Mouse (Mus musculus) neural tube, embryonic 12.5 days (tissue): ENCODE measurements at regions not wholly inside any gene's neighbourhood (a gene's known extent, or its start where the extent isn't known, plus 50 kb on each side); places are given as distances from the start of the nearest gene placed in this dataset.

Source experiments
- ATAC-seq: fragments of 200-750 bp; cut with Nextera tagmentation; 2 replicates; pipeline ENCODE4 v1.8.0; 2017; ENCODE audit warnings: low read depth, mild to moderate bottlenecking, moderate TSS enrichment, moderate library complexity; ENCODE audit not compliant: low FRiP score
- H3K27ac ChIP-seq: fragments of 300-500 bp; sonication (generic); 2 replicates; pipeline ENCODE4 v1.5.1; 2016
- H3K27me3 ChIP-seq: fragments of 300-500 bp; sonication (generic); replicated peaks from 2 replicates; pipeline ENCODE4 v1.6.1; 2016; ENCODE audit warnings: mild to moderate bottlenecking
- H3K36me3 ChIP-seq: fragments of 300-500 bp; sonication (generic); 2 replicates; pipeline ENCODE4 v1.6.1; 2016; ENCODE audit warnings: mild to moderate bottlenecking
- H3K4me1 ChIP-seq: fragments of 300-500 bp; sonication (generic); 2 replicates; pipeline ENCODE4 v1.6.1; 2016
- H3K4me2 ChIP-seq: fragments of 300-500 bp; sonication (generic); replicated peaks from 2 replicates; pipeline ENCODE4 v1.6.1; 2016; ENCODE audit warnings: mild to moderate bottlenecking
- H3K4me3 ChIP-seq: fragments of 300-500 bp; sonication (generic); 2 replicates; pipeline ENCODE4 v1.5.1; 2016
- H3K9ac ChIP-seq: fragments of 300-500 bp; sonication (generic); 2 replicates; pipeline ENCODE4 v1.6.1; 2016; ENCODE audit warnings: mild to moderate bottlenecking
- H3K9me3 ChIP-seq: fragments of 300-500 bp; sonication (generic); 2 replicates; pipeline ENCODE4 v1.6.1; 2016; ENCODE audit warnings: mild to moderate bottlenecking
- WGBS: fragments of 180-500 bp; shearing (Covaris S2); methylation state at CpG from one replicate; pipeline ENCODE4 v1.1.7; 2016; 5-methylcytosine and 5-hydroxymethylcytosine counted together

DNA sequence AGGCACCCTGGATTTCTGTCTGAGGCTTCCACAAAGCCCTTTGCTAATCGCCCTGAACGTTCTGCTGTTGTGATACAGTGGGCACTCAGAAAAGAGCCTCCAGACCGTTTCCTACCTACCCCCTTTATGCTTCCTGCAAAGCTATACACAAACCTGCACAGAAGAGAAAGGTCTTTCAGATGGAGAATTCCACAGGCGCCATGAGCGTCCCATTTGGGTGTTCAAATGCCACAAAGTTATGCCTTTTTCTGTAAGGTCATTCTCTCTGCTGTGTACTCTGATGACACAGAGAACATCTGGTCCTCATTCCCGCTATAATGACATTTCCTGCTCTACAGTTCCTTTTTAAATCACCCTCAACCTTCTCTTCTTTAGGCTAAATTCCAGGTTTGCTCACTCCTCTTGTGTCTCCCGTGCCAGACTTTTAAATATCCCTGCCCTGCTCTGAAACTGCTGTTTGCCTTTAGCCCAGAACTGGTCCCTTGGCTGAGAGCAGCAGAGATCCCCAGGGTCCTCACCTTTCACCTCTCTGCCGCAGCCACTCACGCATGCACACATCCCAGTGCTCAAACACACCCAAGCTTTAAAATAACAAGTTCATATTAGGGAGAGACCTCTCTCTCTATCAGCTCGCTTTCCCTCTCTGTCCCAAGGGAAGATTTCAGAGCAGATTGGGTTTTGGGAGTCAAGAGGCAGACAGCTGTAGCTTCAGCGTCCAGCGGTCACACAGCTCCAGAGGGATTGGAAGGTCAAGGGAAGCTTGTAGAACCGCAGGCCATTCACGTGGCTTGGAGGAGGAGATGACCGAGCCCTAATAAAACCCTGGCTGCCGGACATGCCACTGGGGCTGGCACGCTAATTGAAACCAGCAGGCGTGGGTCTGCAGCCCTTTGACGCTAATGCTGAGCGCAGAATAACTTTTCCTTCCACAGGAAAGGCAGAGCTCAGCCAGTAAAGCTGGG lies 543.9 kb downstream of the Gja1 start:
- H3K4me2 ChIP-seq, result 0 out of 2 replicates have a peak overlapping the region, but pooled peaks have one; percentile 24
- no peak overlapping the region for H3K27ac ChIP-seq
- peaks cover 7% of the 10 kb centered on the region; the same call in 1 of the 2 replicates for H3K4me1 ChIP-seq
- no peak for ATAC-seq
- H3K36me3 ChIP-seq, result no peaks in the 10 kb centered on the region
- H3K9me3 ChIP-seq, result no peaks in the 10 kb centered on the region
- WGBS, result 43% methylated on average over 20 of the region's 20 CpGs
- no peak overlapping the region for H3K9ac ChIP-seq
- no peak overlapping the region for H3K4me3 ChIP-seq
- no peaks in the 10 kb centered on the region for H3K27me3 ChIP-seq

DNA sequence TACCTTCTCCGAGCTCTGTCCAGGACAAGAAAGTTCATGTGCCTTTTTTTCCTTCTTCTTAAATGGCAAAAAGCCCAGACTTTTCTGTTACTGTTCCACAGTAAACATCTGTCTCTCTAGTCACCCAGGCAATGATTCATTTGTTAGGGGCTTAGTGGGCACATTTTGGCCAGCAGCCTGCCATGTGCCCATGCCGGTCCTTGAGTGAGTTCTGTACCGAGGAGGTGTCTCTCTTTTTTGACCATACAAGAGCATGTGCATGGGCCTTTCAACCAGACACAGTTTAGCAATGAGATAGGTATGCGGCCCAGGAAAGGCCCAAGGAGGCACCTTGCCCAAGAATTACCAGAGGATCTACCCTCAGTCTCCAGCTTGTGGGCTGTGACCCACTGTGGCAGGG lies 551.0 kb upstream of the Hsf2 start:
- H3K9ac ChIP-seq, result no peak overlapping the region
- no peaks in the 10 kb centered on the region for H3K27me3 ChIP-seq
- no peak overlapping the region for H3K4me3 ChIP-seq
- ATAC-seq, result no peak
- H3K4me1 ChIP-seq, result no peaks in the 10 kb centered on the region
- H3K4me2 ChIP-seq, result no peak overlapping the region
- WGBS, result 91% methylated on average over 4 of the region's 4 CpGs
- H3K36me3 ChIP-seq, result no peaks in the 10 kb centered on the region
- no peak overlapping the region for H3K27ac ChIP-seq
- H3K9me3 ChIP-seq, result no peaks in the 10 kb centered on the region

DNA sequence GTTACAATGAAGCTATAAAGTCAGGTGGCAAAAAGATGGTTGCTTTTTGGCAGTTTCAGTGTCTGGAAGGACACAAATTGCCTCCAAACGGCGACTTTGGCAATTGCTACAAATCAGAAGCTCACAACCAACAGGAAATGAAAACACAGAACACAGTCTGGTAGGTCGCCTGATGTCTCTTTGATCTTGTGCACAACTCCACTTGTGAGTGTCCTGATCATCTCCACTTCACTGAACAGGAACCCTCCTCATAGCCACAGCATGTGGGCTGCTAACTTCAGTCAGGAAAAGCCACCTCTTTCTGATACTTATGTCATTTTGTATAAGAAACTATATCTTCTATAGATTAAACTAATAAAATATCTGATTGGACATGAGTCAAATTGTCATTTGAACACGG lies 544.2 kb upstream of the Hsf2 start:
- no peak for ATAC-seq
- Histone ChIP-seq H3K27me3 (no peaks in the 10 kb centered on the region), H3K4me1 (no peaks in the 10 kb centered on the region), H3K4me2 (no peak overlapping the region), H3K27ac (no peak overlapping the region), H3K9ac (no peak overlapping the region), H3K9me3 (no peaks in the 10 kb centered on the region), H3K36me3 (no peaks in the 10 kb centered on the region), H3K4me3 (no peak overlapping the region)
- WGBS, result 54% methylated on average over 4 of the region's 4 CpGs

DNA sequence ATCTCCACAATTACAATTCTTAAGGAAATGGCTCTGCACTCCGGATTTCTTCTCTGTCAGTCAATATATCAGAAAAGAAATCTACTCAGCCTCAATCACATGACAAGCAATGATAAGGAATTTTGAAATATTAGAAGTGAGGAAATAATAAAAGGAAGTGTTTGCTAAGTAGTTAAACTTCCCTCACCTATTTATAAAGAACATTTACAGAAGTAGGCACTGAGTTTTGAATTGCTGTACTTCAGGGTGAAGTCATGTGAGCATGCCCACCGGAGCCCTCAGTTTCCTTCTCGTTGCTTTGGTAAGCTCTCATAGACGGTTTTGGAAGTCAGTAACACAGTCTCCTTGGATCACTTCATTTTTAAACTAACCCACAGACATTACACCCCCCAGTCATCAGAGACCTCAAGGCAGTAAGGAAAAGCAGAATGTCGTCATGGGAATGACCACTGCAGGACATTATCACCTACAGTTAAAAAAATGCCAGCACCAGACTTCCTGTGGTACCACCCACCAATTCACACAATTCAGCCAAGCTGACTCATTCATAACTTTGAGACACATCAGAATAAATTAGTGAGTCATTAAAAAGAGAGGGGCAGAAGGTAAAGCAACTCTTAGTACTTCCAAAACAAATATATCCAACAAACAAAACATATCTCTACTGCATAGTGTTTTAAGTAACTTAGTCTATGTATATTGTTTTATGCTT lies 541.6 kb upstream of the Hsf2 start:
- no peaks in the 10 kb centered on the region for H3K9me3 ChIP-seq
- no peak overlapping the region for H3K4me3 ChIP-seq
- no peaks in the 10 kb centered on the region for H3K4me1 ChIP-seq
- H3K9ac ChIP-seq, result no peak overlapping the region
- no peak overlapping the region for H3K4me2 ChIP-seq
- WGBS, result 82% methylated on average over 5 of the region's 5 CpGs
- ATAC-seq, result no peak
- H3K36me3 ChIP-seq, result no peaks in the 10 kb centered on the region
- H3K27ac ChIP-seq, result no peak overlapping the region
- H3K27me3 ChIP-seq, result no peaks in the 10 kb centered on the region

DNA sequence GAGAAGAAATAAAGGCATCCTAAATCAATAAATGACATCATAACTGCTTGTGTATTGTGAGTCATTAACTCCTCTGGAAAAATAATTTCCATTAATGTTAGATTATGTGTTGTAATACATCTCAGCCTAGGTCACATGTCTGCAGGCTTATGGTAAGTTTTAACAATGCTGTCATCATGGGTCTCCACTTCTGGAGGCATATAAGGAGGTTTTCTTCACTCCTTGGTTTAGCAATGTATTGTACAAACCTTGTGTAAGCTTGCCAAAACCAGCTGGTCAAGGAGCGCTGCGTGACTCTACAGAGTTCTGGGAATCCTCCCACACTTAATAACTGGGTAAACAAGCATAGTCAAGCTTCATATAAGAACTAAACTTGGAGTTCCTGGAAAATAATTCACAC lies 529.5 kb upstream of the Hsf2 start:
- Histone ChIP-seq H3K9me3 (no peaks in the 10 kb centered on the region), H3K27ac (no peak overlapping the region), H3K9ac (no peak overlapping the region), H3K27me3 (no peaks in the 10 kb centered on the region), H3K36me3 (no peaks in the 10 kb centered on the region), H3K4me3 (no peak overlapping the region), H3K4me2 (no peak overlapping the region), H3K4me1 (no peaks in the 10 kb centered on the region)
- WGBS, result 90% methylated on average over 2 of the region's 2 CpGs
- no peak for ATAC-seq

DNA sequence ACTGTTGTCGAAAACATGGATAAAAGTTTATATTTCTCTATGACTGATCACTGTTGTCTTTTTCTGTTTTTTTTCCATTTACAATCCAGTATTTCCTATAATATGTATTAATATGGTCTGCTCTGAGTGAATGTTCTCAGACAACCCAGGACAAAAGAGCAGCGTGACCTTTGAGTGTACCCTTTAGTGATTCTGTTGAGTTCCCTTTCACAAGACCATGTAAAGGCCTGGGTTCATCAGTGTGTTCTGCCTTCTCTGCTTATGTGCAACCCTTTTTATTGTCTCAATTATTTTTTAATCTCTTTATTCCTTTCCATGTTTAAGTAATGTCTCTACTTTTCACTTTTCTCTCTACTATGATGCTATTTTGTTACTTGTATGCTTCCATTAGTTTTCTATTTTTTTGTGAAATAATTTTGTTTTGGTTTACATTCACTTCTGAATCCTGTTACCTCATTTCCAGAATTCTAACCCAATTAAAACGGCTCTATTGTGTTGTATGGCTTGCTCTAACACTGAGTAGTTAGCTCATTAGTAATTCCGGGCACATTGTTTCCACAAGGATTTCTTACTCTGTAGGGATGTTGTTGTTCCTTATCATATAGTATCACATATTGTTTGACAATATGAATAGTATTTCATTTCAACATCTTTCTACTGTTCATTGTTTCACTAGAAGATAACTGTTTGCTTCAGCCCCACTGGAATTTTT lies 523.9 kb upstream of the Hsf2 start:
- no peak overlapping the region for H3K4me3 ChIP-seq
- H3K9ac ChIP-seq, result no peak overlapping the region
- H3K36me3 ChIP-seq, result no peaks in the 10 kb centered on the region
- no peaks in the 10 kb centered on the region for H3K27me3 ChIP-seq
- WGBS, result 88% methylated on average over 4 of the region's 4 CpGs
- no peak overlapping the region for H3K27ac ChIP-seq
- H3K9me3 ChIP-seq, result no peaks in the 10 kb centered on the region
- H3K4me2 ChIP-seq, result no peak overlapping the region
- no peaks in the 10 kb centered on the region for H3K4me1 ChIP-seq
- no peak for ATAC-seq

DNA sequence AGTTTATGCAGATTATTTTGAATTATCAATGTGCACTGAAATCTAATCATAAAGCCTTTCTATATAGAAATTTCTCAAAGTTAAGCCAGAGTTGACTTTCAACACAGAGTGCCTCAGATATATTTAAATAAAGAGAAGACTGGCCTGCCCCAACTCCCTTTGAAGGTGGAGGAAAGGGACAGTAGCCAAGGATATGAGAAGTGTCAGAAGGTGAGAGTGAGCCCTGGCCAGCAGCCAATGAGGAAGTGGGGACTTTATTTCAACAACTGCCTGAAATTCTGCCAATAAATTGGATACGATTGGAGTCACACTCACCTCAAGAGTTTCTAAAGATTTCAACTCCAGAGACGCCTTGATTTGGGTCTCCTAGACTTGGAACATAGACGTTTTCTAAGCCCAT lies 523.0 kb upstream of the Hsf2 start:
- Histone ChIP-seq H3K4me2 (no peak overlapping the region), H3K36me3 (no peaks in the 10 kb centered on the region), H3K9ac (no peak overlapping the region), H3K27me3 (no peaks in the 10 kb centered on the region), H3K27ac (no peak overlapping the region), H3K4me3 (no peak overlapping the region), H3K4me1 (no peaks in the 10 kb centered on the region), H3K9me3 (no peaks in the 10 kb centered on the region)
- 88% methylated on average over 3 of the region's 3 CpGs for WGBS
- no peak for ATAC-seq

DNA sequence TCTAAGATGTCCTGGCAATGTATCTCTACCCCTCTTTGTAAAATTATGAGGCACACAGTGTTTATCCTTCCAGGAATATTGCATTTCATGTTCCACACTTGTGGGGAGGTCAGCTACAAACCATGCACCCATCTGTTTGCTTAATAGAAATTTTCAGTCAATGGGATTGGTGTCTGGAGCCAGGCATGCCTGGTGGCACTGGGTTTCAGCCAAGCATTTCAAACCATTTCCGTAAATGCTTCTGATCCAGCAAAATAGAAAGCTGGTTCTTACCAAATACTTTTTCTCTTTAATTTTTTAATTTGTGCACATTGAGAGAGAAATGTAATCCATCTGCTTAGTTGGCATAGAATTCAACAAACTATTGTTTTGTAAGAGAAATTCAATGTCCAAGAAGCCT lies 517.3 kb upstream of the Hsf2 start:
- H3K36me3 ChIP-seq, result no peaks in the 10 kb centered on the region
- WGBS, result 94% methylated on average over 1 of the region's 1 CpGs
- no peak for ATAC-seq
- H3K4me3 ChIP-seq, result no peak overlapping the region
- no peak overlapping the region for H3K4me2 ChIP-seq
- no peaks in the 10 kb centered on the region for H3K9me3 ChIP-seq
- H3K27ac ChIP-seq, result no peak overlapping the region
- H3K9ac ChIP-seq, result no peak overlapping the region
- H3K27me3 ChIP-seq, result no peaks in the 10 kb centered on the region
- no peaks in the 10 kb centered on the region for H3K4me1 ChIP-seq

DNA sequence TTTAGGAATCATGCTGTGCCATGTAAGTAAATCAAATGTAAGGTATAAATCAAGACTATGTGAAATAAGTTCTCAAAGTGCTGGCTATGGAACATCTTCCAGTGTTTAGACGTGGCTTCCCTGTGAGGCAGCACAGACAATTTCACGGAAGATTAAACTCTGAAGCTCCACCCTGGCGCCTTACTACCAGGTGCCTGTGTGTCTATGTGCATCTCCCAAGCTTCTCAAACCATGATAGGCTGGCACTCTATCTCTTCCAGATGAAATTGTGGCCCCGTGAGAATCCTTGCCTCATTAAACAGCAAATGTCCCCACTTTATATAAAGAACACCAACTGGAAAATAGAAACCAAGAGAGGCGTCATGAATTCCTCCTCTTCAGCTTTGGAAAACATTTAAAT lies 511.4 kb upstream of the Hsf2 start:
- no peak overlapping the region for H3K4me3 ChIP-seq
- no peaks in the 10 kb centered on the region for H3K4me1 ChIP-seq
- no peaks in the 10 kb centered on the region for H3K36me3 ChIP-seq
- H3K9ac ChIP-seq, result no peak overlapping the region
- no peak overlapping the region for H3K27ac ChIP-seq
- WGBS, result 70% methylated on average over 5 of the region's 5 CpGs
- no peaks in the 10 kb centered on the region for H3K27me3 ChIP-seq
- ATAC-seq, result no peak
- no peak overlapping the region for H3K4me2 ChIP-seq
- no peaks in the 10 kb centered on the region for H3K9me3 ChIP-seq

DNA sequence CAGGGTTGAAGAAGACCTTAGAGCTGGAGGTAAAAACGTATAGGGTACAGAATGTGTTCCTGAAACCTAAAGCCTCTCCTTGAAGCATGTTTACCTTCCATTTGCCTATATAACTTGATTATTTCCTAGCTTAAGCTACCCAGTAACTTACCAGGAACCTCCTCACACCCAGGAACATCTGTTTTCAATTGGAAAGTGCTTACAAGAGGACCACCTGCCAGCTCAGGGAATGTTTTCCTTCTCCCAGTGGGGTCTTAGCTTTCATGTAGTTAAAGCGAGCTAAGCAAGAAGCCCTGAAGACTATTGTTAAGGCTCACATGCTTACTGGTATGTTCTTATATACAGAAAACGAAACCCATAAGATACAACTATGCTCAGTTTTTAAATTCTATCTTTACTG lies 506.6 kb upstream of the Hsf2 start:
- Histone ChIP-seq H3K27ac (no peak overlapping the region), H3K9me3 (no peaks in the 10 kb centered on the region), H3K4me1 (no peaks in the 10 kb centered on the region), H3K36me3 (no peaks in the 10 kb centered on the region), H3K9ac (no peak overlapping the region), H3K4me2 (no peak overlapping the region), H3K4me3 (no peak overlapping the region), H3K27me3 (no peaks in the 10 kb centered on the region)
- no peak for ATAC-seq
- 55% methylated on average over 3 of the region's 3 CpGs for whole genome bisulfite sequencing

DNA sequence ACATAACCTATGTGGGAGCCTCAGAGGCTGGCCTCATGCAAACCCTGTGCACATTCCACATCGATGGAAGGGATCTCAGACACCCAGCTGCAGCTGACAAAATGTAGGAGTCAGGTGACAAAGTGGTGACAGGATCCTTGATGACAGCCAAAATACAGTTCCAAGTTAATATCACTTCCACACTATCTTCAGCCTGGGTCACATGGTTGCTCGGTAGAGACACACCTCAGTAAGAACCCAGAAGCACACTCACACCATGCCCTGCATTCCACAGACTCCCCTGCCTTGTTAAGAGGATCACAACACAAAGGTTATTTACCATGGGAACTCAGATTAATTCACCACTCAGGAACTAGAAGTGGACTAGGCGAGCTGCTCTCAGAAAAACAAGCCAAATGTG lies 505.4 kb upstream of the Hsf2 start:
- Histone ChIP-seq H3K4me2 (no peak overlapping the region), H3K4me1 (no peaks in the 10 kb centered on the region), H3K4me3 (no peak overlapping the region), H3K27ac (no peak overlapping the region), H3K9me3 (no peaks in the 10 kb centered on the region), H3K9ac (no peak overlapping the region), H3K27me3 (no peaks in the 10 kb centered on the region), H3K36me3 (no peaks in the 10 kb centered on the region)
- ATAC-seq, result no peak
- 79% methylated on average over 3 of the region's 3 CpGs for WGBS

DNA sequence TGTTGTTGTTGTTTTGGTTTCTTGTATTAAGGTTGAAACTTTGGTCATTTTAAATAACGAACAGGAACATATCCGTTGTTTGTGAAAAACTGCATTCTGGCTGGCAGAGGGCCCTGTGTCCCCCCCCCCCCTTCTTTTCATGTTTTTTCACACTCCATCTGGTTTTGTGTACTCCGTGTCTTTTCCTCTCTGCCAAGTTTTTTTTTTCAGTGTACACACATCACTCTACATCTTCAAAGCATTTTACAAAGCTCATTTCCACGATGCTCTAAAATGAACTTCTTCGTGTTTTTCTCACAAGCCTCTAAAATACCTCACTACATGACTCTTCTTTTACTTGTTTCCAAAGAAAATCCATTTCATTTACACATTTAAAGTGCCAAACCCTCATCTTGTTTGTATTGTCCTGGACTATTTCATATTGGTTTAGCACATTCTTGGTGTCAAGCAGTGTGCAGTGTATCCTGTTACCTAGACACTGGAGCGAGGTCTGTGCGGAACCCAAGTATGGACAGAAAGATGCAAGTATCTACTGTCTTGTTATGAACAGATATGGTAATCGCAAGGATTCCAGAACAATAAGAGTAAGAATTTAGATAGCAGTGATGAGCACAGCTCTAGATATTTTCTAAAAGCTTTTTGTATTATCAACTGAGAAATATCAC lies 503.5 kb upstream of the Hsf2 start:
- H3K9me3 ChIP-seq, result no peaks in the 10 kb centered on the region
- no peak overlapping the region for H3K4me2 ChIP-seq
- H3K4me3 ChIP-seq, result no peak overlapping the region
- H3K27me3 ChIP-seq, result no peaks in the 10 kb centered on the region
- 80% methylated on average over 8 of the region's 8 CpGs for WGBS
- no peak overlapping the region for H3K27ac ChIP-seq
- no peaks in the 10 kb centered on the region for H3K36me3 ChIP-seq
- ATAC-seq, result no peak
- H3K9ac ChIP-seq, result no peak overlapping the region
- no peaks in the 10 kb centered on the region for H3K4me1 ChIP-seq
